In the genomic region with DNA sequence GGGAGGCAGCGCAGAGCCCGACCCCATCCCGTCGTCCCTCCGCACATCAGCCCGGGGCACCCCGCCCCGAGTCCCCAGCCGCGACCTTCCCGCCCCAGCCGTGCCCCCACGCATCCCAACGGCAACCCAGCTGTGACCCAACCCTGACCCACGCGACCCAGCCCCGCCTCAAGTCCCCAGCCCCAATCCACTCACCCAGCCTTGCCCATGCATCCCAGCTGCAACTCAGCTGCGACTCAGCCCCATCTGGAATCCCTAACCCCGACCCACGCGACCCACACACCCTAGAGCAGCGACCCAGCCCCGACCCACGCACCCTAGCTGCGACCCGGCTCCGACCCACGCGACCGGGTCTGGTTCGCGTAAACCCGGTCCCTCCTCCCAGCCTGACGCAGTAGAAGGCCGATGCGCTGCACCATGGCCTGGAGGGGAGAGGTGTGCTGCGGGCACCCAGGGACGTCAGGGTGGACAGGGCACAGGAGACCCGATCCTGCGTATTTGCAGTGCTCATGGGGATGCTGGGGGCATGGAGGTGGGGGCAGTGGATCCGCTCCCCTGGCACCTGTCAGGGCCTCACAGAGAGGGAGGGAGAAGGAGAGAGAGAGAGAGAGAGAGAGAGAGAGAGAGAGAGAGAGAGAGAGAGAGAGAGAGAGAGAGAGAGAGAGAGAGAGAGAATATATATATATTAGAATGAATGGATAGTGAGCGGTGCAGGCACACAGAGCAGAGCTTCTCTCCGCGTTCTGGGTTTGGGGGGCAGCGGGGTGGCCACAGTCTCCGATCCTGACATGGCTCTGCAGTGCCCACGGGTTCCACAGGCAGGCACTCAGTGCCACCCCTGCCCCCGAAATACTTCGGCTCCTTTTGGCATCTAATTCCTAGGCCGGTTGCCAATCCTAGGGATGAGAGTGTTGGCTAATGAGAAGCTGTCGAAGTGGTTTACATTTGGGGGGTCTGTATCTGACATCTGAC, we compare ENCODE assay signal across 9 mouse cellular contexts. TPM values are rescaled to one million over a fixed set of nuclear protein-coding genes. Genes with fewer than 3 reads are reported as not detected.
DNase-seq lines count a peak whose midpoint lies in the region; ATAC-seq and TF ChIP-seq lines count a peak whose summit lies in the region.
"Had no signal": no experiment of that assay in that cellular context is flagged by ENCODE, and none has a peak within 500 bp of the region (broad histone marks: within the 10 kb centered on the region; RNA-seq: fewer than 3 reads in every experiment).

No protein-coding gene starts in this region.

- H3K9ac ChIP-seq in kidney, postnatal 0 days (ENCODE audit: low read depth, low read length): peak overlapping the region; percentile 50
- H3K9ac ChIP-seq in embryonic facial prominence, embryonic 13.5 days: peak overlapping the region; percentile 72
- H3K9ac ChIP-seq in intestine, postnatal 0 days (ENCODE audit: low read depth, low read length): no peak overlapping the region
- H3K9ac ChIP-seq in neural tube, embryonic 12.5 days: peak overlapping the region; percentile 22; the same call in 1 of the 2 replicates

- H3K4me2 ChIP-seq in kidney, postnatal 0 days (ENCODE audit: low read length): peak overlapping the region; percentile 62
- H3K4me2 ChIP-seq in embryonic facial prominence, embryonic 13.5 days: peak overlapping the region; percentile 76
- H3K4me2 ChIP-seq in intestine, postnatal 0 days (replicated peaks; ENCODE audit: low read depth): peak overlapping the region; percentile 79
- peak overlapping the region; percentile 64 for H3K4me2 ChIP-seq in neural tube, embryonic 12.5 days (replicated peaks)

- DNase-seq in kidney, postnatal 0 days (ENCODE audit: low spot score): no peak
- no peak for DNase-seq in kidney, adult 9 months
- no peak for DNase-seq in layer of hippocampus, adult 9-11 months
- no peak for DNase-seq in gastrocnemius, adult 8-10 months (ENCODE audit: low spot score in 2 of 2)
- DNase-seq in gastrocnemius, postnatal 10 days: no peak
- DNase-seq: lung, postnatal 10 days had no signal

- peaks cover 26% of the 10 kb centered on the region; the same call in 1 of the 2 replicates for H3K27me3 ChIP-seq in kidney, postnatal 0 days (ENCODE audit: insufficient read depth, low read length)
- peaks cover 97% of the 10 kb centered on the region for H3K27me3 ChIP-seq in embryonic facial prominence, embryonic 13.5 days
- H3K27me3 ChIP-seq in intestine, postnatal 0 days (replicated peaks; ENCODE audit: control insufficient read depth, insufficient read depth, low read length): peaks cover 79% of the 10 kb centered on the region
- peaks cover 97% of the 10 kb centered on the region for H3K27me3 ChIP-seq in neural tube, embryonic 12.5 days (replicated peaks)

- H3K4me1 ChIP-seq in kidney, postnatal 0 days (replicated peaks; ENCODE audit: insufficient read depth, low read length): peaks cover 7% of the 10 kb centered on the region; the same call in 1 of the 2 replicates
- peaks cover 69% of the 10 kb centered on the region for H3K4me1 ChIP-seq in embryonic facial prominence, embryonic 13.5 days
- H3K4me1 ChIP-seq in intestine, postnatal 0 days (replicated peaks; ENCODE audit: control insufficient read depth, insufficient read depth, low read length): no peaks in the 10 kb centered on the region
- peaks cover 19% of the 10 kb centered on the region for H3K4me1 ChIP-seq in neural tube, embryonic 12.5 days

- H3K4me3 ChIP-seq in kidney, postnatal 0 days (replicated peaks; ENCODE audit: low read depth, low read length): peak overlapping the region; percentile 49
- peak overlapping the region; percentile 56 for H3K4me3 ChIP-seq in embryonic facial prominence, embryonic 13.5 days
- peak overlapping the region; percentile 41 for H3K4me3 ChIP-seq in intestine, postnatal 0 days (ENCODE audit: low read depth, low read length)
- H3K4me3 ChIP-seq in neural tube, embryonic 12.5 days: peak overlapping the region; percentile 32

- H3K27ac ChIP-seq in kidney, postnatal 0 days: 0 out of 2 replicates have a peak overlapping the region, but pooled peaks have one; percentile 21
- H3K27ac ChIP-seq in embryonic facial prominence, embryonic 13.5 days: no peak overlapping the region
- H3K27ac ChIP-seq in intestine, postnatal 0 days (ENCODE audit: low read depth, low read length): no peak overlapping the region
- H3K27ac ChIP-seq in neural tube, embryonic 12.5 days: no peak overlapping the region

- no peak for ATAC-seq in kidney, postnatal 0 days (replicated peaks; ENCODE audit: low FRiP score, low read depth)
- ATAC-seq in embryonic facial prominence, embryonic 13.5 days (ENCODE audit: insufficient number of reproducible peaks, insufficient read depth, low FRiP score, low TSS enrichment, low read depth): no peak
- no peak for ATAC-seq in intestine, postnatal 0 days
- no peak for ATAC-seq in neural tube, embryonic 12.5 days (ENCODE audit: low FRiP score, low read depth)

- no peaks in the 10 kb centered on the region for H3K36me3 ChIP-seq in kidney, postnatal 0 days (ENCODE audit: insufficient read depth, low read length)
- no peaks in the 10 kb centered on the region for H3K36me3 ChIP-seq in embryonic facial prominence, embryonic 13.5 days
- no peaks in the 10 kb centered on the region for H3K36me3 ChIP-seq in intestine, postnatal 0 days (ENCODE audit: control insufficient read depth, insufficient read depth)
- H3K36me3 ChIP-seq in neural tube, embryonic 12.5 days: no peaks in the 10 kb centered on the region

- no peak for TF ChIP-seq CTCF in kidney, postnatal 0 days (IDR thresholded peaks at IDR 0.05; ENCODE audit: low read depth)
- no peak for TF ChIP-seq CTCF in intestine, postnatal 0 days (IDR thresholded peaks at IDR 0.05; ENCODE audit: low read depth)

- 3% methylated on average over 48 of the region's 51 CpGs for WGBS in kidney, postnatal 0 days
- 3% methylated on average over 51 of the region's 51 CpGs for WGBS in embryonic facial prominence, embryonic 13.5 days
- WGBS in intestine, postnatal 0 days: 6% methylated on average over 37 of the region's 51 CpGs
- WGBS in neural tube, embryonic 12.5 days: 4% methylated on average over 50 of the region's 51 CpGs

- H3K9me3 ChIP-seq in kidney, postnatal 0 days (replicated peaks; ENCODE audit: low read length): no peaks in the 10 kb centered on the region
- H3K9me3 ChIP-seq in embryonic facial prominence, embryonic 13.5 days: no peaks in the 10 kb centered on the region
- H3K9me3 ChIP-seq in intestine, postnatal 0 days (ENCODE audit: control insufficient read depth): no peaks in the 10 kb centered on the region
- H3K9me3 ChIP-seq in neural tube, embryonic 12.5 days: no peaks in the 10 kb centered on the region

RNA-seq across cellular contexts. Expression of a gene that starts 0.8 kb away (rescaled TPM):
- polyA plus RNA-seq in kidney, postnatal 0 days (2015; fragmentation: Nextera tagmentation; extraction: Ambion mirVana): 13.6 and 17.4 TPM in 2 replicates
- 18.8 and 21.2 TPM in 2 replicates for polyA plus RNA-seq in embryonic facial prominence, embryonic 13.5 days (2015; fragmentation: Nextera tagmentation; extraction: Ambion mirVana)
- polyA plus RNA-seq in intestine, postnatal 0 days (2015; fragmentation: Nextera tagmentation; extraction: Ambion mirVana): 5.5 and 5.7 TPM in 2 replicates
- 1.3 and 4.6 TPM in 2 replicates for polyA plus RNA-seq in neural tube, embryonic 12.5 days (2016; fragmentation: Nextera tagmentation; extraction: Ambion mirVana)
- under 1 TPM in 3 of 4 experiments, not detected in 1; 0.27 to 0.51 (median 0.48) TPM for total RNA-seq in gastrocnemius, adult 8-10 months (2022)
- total RNA-seq in gastrocnemius, postnatal 10 days (2021): under 1 TPM; 0.47 to 0.65 TPM

RNA-seq across cellular contexts. Expression of a gene that starts 29.4 kb away (rescaled TPM):
- 63.7 and 66.1 TPM in 2 replicates for polyA plus RNA-seq in kidney, postnatal 0 days (2015; fragmentation: Nextera tagmentation; extraction: Ambion mirVana)
- polyA plus RNA-seq in embryonic facial prominence, embryonic 13.5 days (2015; fragmentation: Nextera tagmentation; extraction: Ambion mirVana): 111 and 112 TPM in 2 replicates
- 28.6 and 30.9 TPM in 2 replicates for polyA plus RNA-seq in intestine, postnatal 0 days (2015; fragmentation: Nextera tagmentation; extraction: Ambion mirVana)
- 89.7 and 96.1 TPM in 2 replicates for polyA plus RNA-seq in neural tube, embryonic 12.5 days (2016; fragmentation: Nextera tagmentation; extraction: Ambion mirVana)
- total RNA-seq in gastrocnemius, adult 8-10 months (2022): 10 to 100 TPM; 22.2 to 32.7 (median 27.4) TPM
- 10 to 100 TPM; 38.2 to 42.6 TPM for total RNA-seq in gastrocnemius, postnatal 10 days (2021)

RNA-seq across cellular contexts. Expression of a gene that starts 47.9 kb away (rescaled TPM):
- polyA plus RNA-seq in kidney, postnatal 0 days (2015; fragmentation: Nextera tagmentation; extraction: Ambion mirVana): 42.8 and 53.9 TPM in 2 replicates
- polyA plus RNA-seq in embryonic facial prominence, embryonic 13.5 days (2015; fragmentation: Nextera tagmentation; extraction: Ambion mirVana): 133 and 141 TPM in 2 replicates
- polyA plus RNA-seq in intestine, postnatal 0 days (2015; fragmentation: Nextera tagmentation; extraction: Ambion mirVana): 26.3 and 28.1 TPM in 2 replicates
- polyA plus RNA-seq in neural tube, embryonic 12.5 days (2016; fragmentation: Nextera tagmentation; extraction: Ambion mirVana): 121 TPM in 2 replicates
- total RNA-seq in gastrocnemius, adult 8-10 months (2022): under 1 TPM; 0.24 to 0.51 (median 0.28) TPM
- 1 to 10 TPM; 7.1 to 9.0 TPM for total RNA-seq in gastrocnemius, postnatal 10 days (2021)

RNA-seq across cellular contexts. Expression of a gene that starts 50.2 kb away (rescaled TPM):
- 7.4 and 8.3 TPM in 2 replicates for polyA plus RNA-seq in kidney, postnatal 0 days (2015; fragmentation: Nextera tagmentation; extraction: Ambion mirVana)
- polyA plus RNA-seq in embryonic facial prominence, embryonic 13.5 days (2015; fragmentation: Nextera tagmentation; extraction: Ambion mirVana): 18.1 and 20.3 TPM in 2 replicates
- polyA plus RNA-seq in intestine, postnatal 0 days (2015; fragmentation: Nextera tagmentation; extraction: Ambion mirVana): 4.3 and 4.7 TPM in 2 replicates
- 16.5 and 18.6 TPM in 2 replicates for polyA plus RNA-seq in neural tube, embryonic 12.5 days (2016; fragmentation: Nextera tagmentation; extraction: Ambion mirVana)
- 1 to 10 TPM; 5.6 to 9.4 (median 7.8) TPM for total RNA-seq in gastrocnemius, adult 8-10 months (2022)
- total RNA-seq in gastrocnemius, postnatal 10 days (2021): 1 to 10 TPM; 7.9 to 9.2 TPM
